Mouse (Mus musculus) liver, postnatal 0 days (tissue): Measurements from ENCODE around the gene Klhl12. TPM values are rescaled to one million over a fixed set of nuclear protein-coding genes. Genes with fewer than 3 reads are reported as not detected.
A peak's percentile ranks its signal among the peaks of the same experiment; 100 is the strongest.
"Not testable (repeated sequence)": the region's sequence is repeated elsewhere in the genome, so short reads cannot be mapped to it uniquely, and the experiment has no call there.

Experiments
- ATAC-seq: fragments of 200-750 bp; cut with Nextera tagmentation; 2 replicates; pipeline ENCODE4 v1.8.0; 2017; ENCODE audit warnings: mild to moderate bottlenecking, moderate library complexity
- DNase-seq: peaks from one replicate; pipeline ENCODE4 v3.0.0-alpha.2; 2016
- H3K27ac ChIP-seq: fragments of 300-500 bp; sonication (generic); 2 replicates; pipeline ENCODE4 v1.5.1; 2014; ENCODE audit warnings: antibody characterized with exemption, moderate library complexity, mild to moderate bottlenecking, low read depth
- H3K27me3 ChIP-seq: fragments of 300-500 bp; sonication (generic); 2 replicates; pipeline ENCODE4 v1.6.1; 2014; ENCODE audit warnings: low read length, control low read depth, mixed read lengths; ENCODE audit not compliant: insufficient read depth
- H3K36me3 ChIP-seq: fragments of 300-500 bp; sonication (generic); replicated peaks from 2 replicates; pipeline ENCODE4 v1.6.1; 2014; ENCODE audit warnings: mild to moderate bottlenecking, control low read depth, low read length, moderate library complexity, mixed read lengths; ENCODE audit not compliant: insufficient read depth
- H3K4me1 ChIP-seq: fragments of 300-500 bp; sonication (generic); 2 replicates; pipeline ENCODE4 v1.6.1; 2014; ENCODE audit warnings: antibody characterized with exemption, mild to moderate bottlenecking, control low read depth; ENCODE audit not compliant: insufficient read depth
- H3K4me2 ChIP-seq: fragments of 300-500 bp; sonication (generic); 2 replicates; pipeline ENCODE4 v1.6.1; 2014; ENCODE audit warnings: low read depth, mild to moderate bottlenecking, low read length, moderate library complexity, mixed read lengths
- H3K4me3 ChIP-seq: fragments of 300-500 bp; sonication (generic); 2 replicates; pipeline ENCODE4 v1.5.1; 2014; ENCODE audit warnings: low read depth, low read length
- H3K9ac ChIP-seq: fragments of 300-500 bp; sonication (generic); replicated peaks from 2 replicates; pipeline ENCODE4 v1.6.1; 2014; ENCODE audit warnings: mild to moderate bottlenecking, moderate library complexity
- H3K9me3 ChIP-seq: fragments of 300-500 bp; sonication (generic); 2 replicates; pipeline ENCODE4 v1.6.1; 2016; ENCODE audit warnings: mild to moderate bottlenecking, control low read depth, low read length, mixed read lengths
- CTCF ChIP-seq: sonication (generic); IDR thresholded peaks from 2 replicates; pipeline ENCODE4 v1.5.1; 2016; ENCODE audit warnings: antibody characterized with exemption, low read depth
- EP300 ChIP-seq: IDR thresholded peaks from 2 replicates; pipeline ENCODE4 v1.6.1; 2016; ENCODE audit warnings: antibody characterized with exemption, low read depth, mild to moderate bottlenecking
- WGBS: fragments of 180-500 bp; shearing (Covaris S2); extraction: QIAGEN DNeasy Blood & Tissue Kit; methylation state at CpG from one replicate; pipeline ENCODE4 v1.1.7; 2014; ENCODE audit not compliant: insufficient replicate concordance; 5-methylcytosine and 5-hydroxymethylcytosine counted together
- polyA plus RNA-seq: library from polyadenylated mRNA; unstranded; fragments of >200 nt; fragmentation: Nextera tagmentation; extraction: Ambion mirVana; gene quantifications from 2 replicates; pipeline ENCODE4 v1.2.1, GENCODE M21; 2015

Gene Klhl12
- polyA plus RNA-seq, 1 experiment from 2014 or later: 13.2 TPM

GRCm38 (mm10) chr1:134423911-134424310, 31.4 kb upstream of the Klhl12 start:
- 52% methylated on average over 10 of the region's 10 CpGs for WGBS

GRCm38 (mm10) chr1:134426289-134426688, 29.0 kb upstream of the Klhl12 start:
- WGBS: 34% methylated on average over 5 of the region's 5 CpGs
- peak; percentile 82 for DNase-seq
- peak; percentile 100 for ATAC-seq
- Histone ChIP-seq H3K9me3 (no peaks in the 10 kb centered on the region), H3K4me1 (peaks cover 30% of the 10 kb centered on the region), H3K9ac (0 out of 2 replicates have a peak overlapping the region, but pooled peaks have one; percentile 35), H3K36me3 (peaks cover 80% of the 10 kb centered on the region), H3K27me3 (no peaks in the 10 kb centered on the region), H3K27ac (peak overlapping the region; percentile 77), H3K4me2 (peak overlapping the region; percentile 54), H3K4me3 (no peak overlapping the region)
- TF ChIP-seq EP300 (peak; percentile 99), CTCF (peak; percentile 16; the same call in 1 of the 2 replicates)

More at GRCm38 (mm10) chr1:134423911-134424310, 31.4 kb upstream of the Klhl12 start:
- peaks cover 60% of the 10 kb centered on the region for H3K36me3 ChIP-seq
- H3K9ac ChIP-seq: no peak overlapping the region
- no peaks in the 10 kb centered on the region for H3K9me3 ChIP-seq
- H3K27me3 ChIP-seq: no peaks in the 10 kb centered on the region
- peaks cover 54% of the 10 kb centered on the region for H3K4me1 ChIP-seq
- no peak overlapping the region for H3K4me3 ChIP-seq
- peak overlapping the region; percentile 15 for H3K4me2 ChIP-seq
- TF ChIP-seq CTCF: no peak
- TF ChIP-seq EP300: no peak
- ATAC-seq (no peak; the same call in 1 of the 2 replicates), DNase-seq (peak; percentile 69)
- H3K27ac ChIP-seq: peak overlapping the region; percentile 46; the same call in 1 of the 2 replicates

GRCm38 (mm10) chr1:134433002-134433401, 22.3 kb upstream of the Klhl12 start:
- DNase-seq (no peak), ATAC-seq (no peak)
- no peak for TF ChIP-seq EP300
- no peak for TF ChIP-seq CTCF
- Histone ChIP-seq H3K9me3 (no peaks in the 10 kb centered on the region), H3K36me3 (peaks cover 55% of the 10 kb centered on the region), H3K4me3 (no peak overlapping the region), H3K27me3 (no peaks in the 10 kb centered on the region), H3K4me2 (no peak overlapping the region), H3K9ac (no peak overlapping the region), H3K27ac (no peak overlapping the region), H3K4me1 (no peaks in the 10 kb centered on the region)
- WGBS: 91% methylated on average over 10 of the region's 10 CpGs

GRCm38 (mm10) chr1:134433473-134433872, 21.9 kb upstream of the Klhl12 start:
- no peak overlapping the region for H3K27ac ChIP-seq
- H3K4me1 ChIP-seq: no peaks in the 10 kb centered on the region
- no peak for TF ChIP-seq CTCF
- no peak for TF ChIP-seq EP300
- DNase-seq (no peak), ATAC-seq (no peak)
- no peak overlapping the region for H3K4me2 ChIP-seq
- no peak overlapping the region for H3K9ac ChIP-seq
- H3K27me3 ChIP-seq: no peaks in the 10 kb centered on the region
- H3K9me3 ChIP-seq: no peaks in the 10 kb centered on the region
- peaks cover 50% of the 10 kb centered on the region for H3K36me3 ChIP-seq
- H3K4me3 ChIP-seq: no peak overlapping the region
- WGBS: 83% methylated on average over 4 of the region's 4 CpGs

GRCm38 (mm10) chr1:134435414-134435813, 19.9 kb upstream of the Klhl12 start:
- peak; percentile 56 for DNase-seq
- H3K9me3 ChIP-seq: no peaks in the 10 kb centered on the region
- 0 out of 2 replicates have a peak, but pooled peaks have one; percentile 45 for ATAC-seq
- H3K27ac ChIP-seq: no peak overlapping the region
- peaks cover 33% of the 10 kb centered on the region for H3K36me3 ChIP-seq
- no peaks in the 10 kb centered on the region for H3K4me1 ChIP-seq
- TF ChIP-seq CTCF: peak; percentile 73
- TF ChIP-seq EP300: 0 out of 2 replicates have a peak, but pooled peaks have one; percentile 16
- no peak overlapping the region for H3K9ac ChIP-seq
- H3K4me3 ChIP-seq: no peak overlapping the region
- 27% methylated on average over 4 of the region's 4 CpGs for WGBS
- H3K4me2 ChIP-seq: no peak overlapping the region
- no peaks in the 10 kb centered on the region for H3K27me3 ChIP-seq

GRCm38 (mm10) chr1:134440437-134440836, 14.9 kb upstream of the Klhl12 start:
- WGBS: 64% methylated on average over 6 of the region's 6 CpGs
- Histone ChIP-seq H3K36me3 (no peaks in the 10 kb centered on the region), H3K27me3 (no peaks in the 10 kb centered on the region), H3K4me3 (no peak overlapping the region), H3K9ac (no peak overlapping the region), H3K4me1 (0 out of 2 replicates have a peak, but pooled peaks cover 3% of the 10 kb centered on the region), H3K27ac (no peak overlapping the region), H3K4me2 (no peak overlapping the region), H3K9me3 (no peaks in the 10 kb centered on the region)
- TF ChIP-seq EP300 (no peak), CTCF (no peak)
- DNase-seq (no peak), ATAC-seq (no peak)

GRCm38 (mm10) chr1:134441737-134442136, 13.6 kb upstream of the Klhl12 start:
- WGBS: 92% methylated on average over 6 of the region's 10 CpGs
- DNase-seq: not testable (repeated sequence)

More at GRCm38 (mm10) chr1:134441737-134442136, 13.6 kb upstream of the Klhl12 start:
- H3K4me2 ChIP-seq, H3K36me3 ChIP-seq, H3K9me3 ChIP-seq, H3K4me1 ChIP-seq, H3K4me3 ChIP-seq, H3K9ac ChIP-seq, H3K27me3 ChIP-seq, ATAC-seq, H3K27ac ChIP-seq: not testable (repeated sequence)
